Mouse (Mus musculus) MEL (cell line): ENCODE results near the gene Katnb1. TPM values are rescaled to one million over a fixed set of nuclear protein-coding genes. Genes with fewer than 3 reads are reported as not detected.

Experiments
- DNase-seq: peaks from one replicate; pipeline ENCODE4 v3.0.0; 2011; ENCODE audit warnings: low read depth, low spot score
- H3K27ac ChIP-seq: 2 replicates; pipeline ENCODE4 v1.5.1; 2012; ENCODE audit warnings: low read depth, mild to moderate bottlenecking, control low read depth, low read length, moderate library complexity; ENCODE audit not compliant: control insufficient read depth
- H3K27me3 ChIP-seq, 2 experiments: fragments of 150-350 bp in 1 of 2; sonication (generic) in 1 of 2; 2 replicates each; pipeline ENCODE4 v1.6.1; 2012; ENCODE audit warnings: low read length in 2 of 2, mild to moderate bottlenecking in 2 of 2, improper control_type of control experiment in 1 of 2, moderate library complexity in 1 of 2; ENCODE audit not compliant: insufficient read depth in 2 of 2, control insufficient read depth in 1 of 2
- H3K36me3 ChIP-seq, 2 experiments: 2 replicates each; pipeline ENCODE4 v1.6.1; 2012 to 2014; ENCODE audit warnings: low read length in 2 of 2, improper control_type of control experiment in 1 of 2, inconsistent platforms in 1 of 2, mild to moderate bottlenecking in 1 of 2; ENCODE audit not compliant: insufficient read depth in 2 of 2, control insufficient read depth in 1 of 2
- H3K4me1 ChIP-seq, 2 experiments: fragments of 150-350 bp in 1 of 2; sonication (generic) in 1 of 2; 2 replicates each; pipeline ENCODE4 v1.6.1; 2012; ENCODE audit warnings: low read length in 2 of 2, improper control_type of control experiment in 1 of 2, mild to moderate bottlenecking in 1 of 2; ENCODE audit not compliant: insufficient read depth in 2 of 2, control insufficient read depth in 1 of 2
- H3K4me3 ChIP-seq, 2 experiments: fragments of 150-350 bp in 1 of 2; sonication (generic) in 1 of 2; 2 replicates each; pipeline ENCODE4 v1.5.1; 2012; ENCODE audit warnings: low read depth in 2 of 2, low read length in 2 of 2, mild to moderate bottlenecking in 2 of 2, moderate library complexity in 2 of 2, control low read depth in 1 of 2, improper control_type of control experiment in 1 of 2; ENCODE audit not compliant: control insufficient read depth in 1 of 2, insufficient read depth in 1 of 2
- H3K79me2 ChIP-seq: 2 replicates; pipeline ENCODE4 v1.6.1; 2012; ENCODE audit warnings: mild to moderate bottlenecking, low read length, moderate library complexity; ENCODE audit not compliant: control insufficient read depth, poor library complexity, insufficient read depth
- H3K9ac ChIP-seq: 2 replicates; pipeline ENCODE4 v1.6.1; 2012; ENCODE audit warnings: low read depth, mild to moderate bottlenecking, control low read depth, low read length, moderate library complexity; ENCODE audit not compliant: control insufficient read depth, poor library complexity, severe bottlenecking
- H3K9me3 ChIP-seq: fragments of 150-350 bp; sonication (generic); replicated peaks from 2 replicates; pipeline ENCODE4 v1.6.1; 2012; ENCODE audit warnings: mild to moderate bottlenecking, low read length, improper control_type of control experiment, moderate library complexity; ENCODE audit not compliant: insufficient read depth
- BHLHE40 ChIP-seq: IDR thresholded peaks from 2 replicates; pipeline ENCODE4 v1.6.1; 2012; ENCODE audit warnings: low read depth, mild to moderate bottlenecking, inconsistent platforms, low read length, improper control_type of control experiment, borderline replicate concordance
- CHD1 ChIP-seq: IDR thresholded peaks from 2 replicates; pipeline ENCODE4 v1.6.1; 2012; ENCODE audit warnings: low read depth, mild to moderate bottlenecking, inconsistent platforms, low read length, improper control_type of control experiment
- CHD2 ChIP-seq: IDR thresholded peaks from 2 replicates; pipeline ENCODE4 v1.6.1; 2011; ENCODE audit warnings: low read length, improper control_type of control experiment
- CTCF ChIP-seq, 3 experiments: IDR thresholded peaks in 2 of 3; conservative IDR thresholded peaks in 1 of 3; 2 replicates each; pipeline ENCODE4 v1.5.1; 2011 to 2012; ENCODE audit warnings: low read length in 3 of 3, low read depth in 2 of 3, mild to moderate bottlenecking in 2 of 3, improper control_type of control experiment in 1 of 3, inconsistent platforms in 1 of 3, mixed read lengths in 1 of 3, moderate library complexity in 1 of 3; ENCODE audit not compliant: control insufficient read depth in 1 of 3, insufficient read depth in 1 of 3, poor library complexity in 1 of 3, severe bottlenecking in 1 of 3
- ELF1 ChIP-seq: IDR thresholded peaks from 2 replicates; pipeline ENCODE4 v1.6.1; 2014; ENCODE audit warnings: low read depth, mild to moderate bottlenecking, inconsistent platforms, low read length, improper control_type of control experiment, moderate library complexity
- EP300 ChIP-seq, 2 experiments: IDR thresholded peaks; 2 replicates each; pipeline ENCODE4 v1.6.1; 2011; ENCODE audit warnings: improper control_type of control experiment in 2 of 2, low read length in 2 of 2, low read depth in 1 of 2, mild to moderate bottlenecking in 1 of 2
- GABPA ChIP-seq: IDR thresholded peaks from 2 replicates; pipeline ENCODE4 v1.6.1; 2012; ENCODE audit warnings: low read depth, mild to moderate bottlenecking, inconsistent platforms, low read length, improper control_type of control experiment, moderate library complexity
- GATA1 ChIP-seq: IDR thresholded peaks from 2 replicates; pipeline ENCODE4 v1.6.1; 2011; ENCODE audit warnings: low read depth, low read length, improper control_type of control experiment
- HCFC1 ChIP-seq: IDR thresholded peaks from 2 replicates; pipeline ENCODE4 v1.6.1; 2012; ENCODE audit warnings: low read depth, mild to moderate bottlenecking, inconsistent platforms, low read length, improper control_type of control experiment, moderate library complexity
- JUND ChIP-seq: IDR thresholded peaks from 2 replicates; pipeline ENCODE4 v1.6.1; 2011; ENCODE audit warnings: low read depth, mild to moderate bottlenecking, improper control_type of control experiment, low read length
- KAT2A ChIP-seq: conservative IDR thresholded peaks from 2 replicates; pipeline ENCODE4 v1.6.1; 2012; ENCODE audit warnings: low read depth, low read length, improper control_type of control experiment, inconsistent platforms
- MAFK ChIP-seq: IDR thresholded peaks from 2 replicates; pipeline ENCODE4 v1.6.1; 2011; ENCODE audit warnings: low read depth, mild to moderate bottlenecking, low read length, improper control_type of control experiment, borderline replicate concordance
- MAX ChIP-seq: IDR thresholded peaks from 2 replicates; pipeline ENCODE4 v1.6.1; 2011; ENCODE audit warnings: low read length, improper control_type of control experiment
- MEF2A ChIP-seq: IDR thresholded peaks from 2 replicates; pipeline ENCODE4 v1.6.1; 2014; ENCODE audit warnings: low read depth, mild to moderate bottlenecking, inconsistent platforms, low read length, improper control_type of control experiment; ENCODE audit not compliant: poor library complexity, insufficient replicate concordance, severe bottlenecking; ENCODE audit errors: extremely low read depth
- MYB ChIP-seq: IDR thresholded peaks from 2 replicates; pipeline ENCODE4 v1.6.1; 2011; ENCODE audit warnings: mild to moderate bottlenecking, low read depth, low read length, improper control_type of control experiment
- NELFE ChIP-seq: IDR thresholded peaks from 2 replicates; pipeline ENCODE4 v1.6.1; 2011; ENCODE audit warnings: low read depth, low read length, improper control_type of control experiment
- POLR2AphosphoS2 ChIP-seq: IDR thresholded peaks from 2 replicates; pipeline ENCODE4 v1.6.1; 2011; ENCODE audit warnings: low read length, improper control_type of control experiment
- POLR2AphosphoS5 ChIP-seq: IDR thresholded peaks from 2 replicates; pipeline ENCODE4 v1.6.1; 2012; ENCODE audit warnings: low read depth, borderline replicate concordance, mild to moderate bottlenecking, inconsistent platforms, low read length, moderate library complexity, mixed read lengths
- RAD21 ChIP-seq: IDR thresholded peaks from 2 replicates; pipeline ENCODE4 v1.6.1; 2011; ENCODE audit warnings: mild to moderate bottlenecking, low read depth, low read length, improper control_type of control experiment
- RCOR1 ChIP-seq: IDR thresholded peaks from 2 replicates; pipeline ENCODE4 v1.6.1; 2012; ENCODE audit warnings: low read depth, mild to moderate bottlenecking, inconsistent platforms, low read length, improper control_type of control experiment
- SIN3A ChIP-seq: IDR thresholded peaks from 2 replicates; pipeline ENCODE4 v1.6.1; 2012; ENCODE audit warnings: low read length, improper control_type of control experiment, inconsistent platforms
- SMC3 ChIP-seq: IDR thresholded peaks from 2 replicates; pipeline ENCODE4 v1.6.1; 2011; ENCODE audit warnings: low read depth, low read length, improper control_type of control experiment
- TBP ChIP-seq: IDR thresholded peaks from 2 replicates; pipeline ENCODE4 v1.8.0; 2011; ENCODE audit warnings: low read depth, low read length, improper control_type of control experiment
- UBTF ChIP-seq: IDR thresholded peaks from 2 replicates; pipeline ENCODE4 v1.6.1; 2012; ENCODE audit warnings: low read depth, mild to moderate bottlenecking, inconsistent platforms, low read length, improper control_type of control experiment, moderate library complexity, borderline replicate concordance; ENCODE audit not compliant: insufficient read depth
- USF2 ChIP-seq, 2 experiments: IDR thresholded peaks; 2 replicates each; pipeline ENCODE4 v1.6.1; 2011 to 2012; ENCODE audit warnings: improper control_type of control experiment in 2 of 2, low read length in 2 of 2, borderline replicate concordance in 1 of 2, inconsistent platforms in 1 of 2, low read depth in 1 of 2, mild to moderate bottlenecking in 1 of 2; ENCODE audit not compliant: insufficient read depth in 1 of 2
- polyA plus RNA-seq, 2 experiments: library from polyadenylated mRNA; stranded (reverse) in 1 of 2; unstranded in 1 of 2; fragments of >175 nt in 1 of 2; fragments of >200 nt in 1 of 2; gene quantifications; 2 replicates each; pipeline versions ENCODE4 v1.2.1 to v1.2.4; 2012; ENCODE audit warnings: low replicate concordance in 2 of 2, low read depth in 1 of 2; ENCODE audit not compliant: insufficient read length in 2 of 2, insufficient read depth in 1 of 2, missing spikeins in 1 of 2
- total RNA-seq: library from RNA; depleted of rRNA; stranded (reverse); fragments of 300-350 nt; gene quantifications from 2 replicates; pipeline ENCODE4 v1.2.3, GENCODE M21; 2012

Gene Katnb1
- total and polyA plus RNA-seq, 3 experiments: 13.6 to 23.8 TPM; not detected in 1

DNA sequence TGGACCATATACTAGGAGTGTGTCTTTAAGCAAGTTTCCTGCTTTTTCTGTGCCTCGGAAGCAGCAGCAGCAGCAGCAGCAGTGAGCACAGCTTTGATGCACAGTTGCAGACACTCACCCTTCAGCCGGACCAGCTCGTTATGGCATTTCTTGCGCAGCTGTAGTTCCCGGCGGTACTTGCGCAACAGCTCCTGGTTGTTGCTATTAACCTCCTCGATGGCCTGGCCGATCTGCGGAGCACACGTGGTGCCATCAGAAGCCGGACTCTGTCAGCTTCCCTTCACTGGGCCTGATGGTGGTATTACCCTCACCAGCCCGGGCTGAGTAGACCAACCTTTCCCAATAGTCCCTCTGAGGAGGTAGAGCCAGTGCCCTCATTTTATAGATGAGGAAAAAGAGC, 26.3 kb downstream of the Katnb1 start:
- Histone ChIP-seq H3K9ac (no peak overlapping the region), H3K79me2 (no peaks in the 10 kb centered on the region), H3K4me3 (no peak overlapping the region), H3K36me3 (no peaks in the 10 kb centered on the region), H3K27ac (no peak overlapping the region), H3K9me3 (no peaks in the 10 kb centered on the region), H3K27me3 (no peaks in the 10 kb centered on the region), H3K4me1 (no peaks in the 10 kb centered on the region)
- no peak for DNase-seq
- TF ChIP-seq CTCF (IDR thresholded peaks at IDR 0.05 in 2 of 3, conservative IDR thresholded peaks at IDR 0.05 in 1 of 3; ENCODE audit: control insufficient read depth in 1 of 3, insufficient read depth in 1 of 3, low read depth in 2 of 3, low read length in 3 of 3, poor library complexity in 1 of 3, severe bottlenecking in 1 of 3) (no peak), POLR2AphosphoS2 (no peak), NELFE (no peak), EP300 (IDR thresholded peaks at IDR 0.05; ENCODE audit: low read depth in 1 of 2, low read length in 2 of 2) (no peak), JUND (no peak), SIN3A (no peak), KAT2A (no peak), UBTF (no peak), CHD2 (no peak), HCFC1 (no peak), TBP (no peak), ELF1 (no peak), MAX (no peak), GATA1 (no peak), SMC3 (no peak), RAD21 (no peak), POLR2AphosphoS5 (no peak), USF2 (IDR thresholded peaks at IDR 0.05; ENCODE audit: borderline replicate concordance in 1 of 2, insufficient read depth in 1 of 2, low read depth in 1 of 2, low read length in 2 of 2) (no peak), MYB (no peak)

DNA sequence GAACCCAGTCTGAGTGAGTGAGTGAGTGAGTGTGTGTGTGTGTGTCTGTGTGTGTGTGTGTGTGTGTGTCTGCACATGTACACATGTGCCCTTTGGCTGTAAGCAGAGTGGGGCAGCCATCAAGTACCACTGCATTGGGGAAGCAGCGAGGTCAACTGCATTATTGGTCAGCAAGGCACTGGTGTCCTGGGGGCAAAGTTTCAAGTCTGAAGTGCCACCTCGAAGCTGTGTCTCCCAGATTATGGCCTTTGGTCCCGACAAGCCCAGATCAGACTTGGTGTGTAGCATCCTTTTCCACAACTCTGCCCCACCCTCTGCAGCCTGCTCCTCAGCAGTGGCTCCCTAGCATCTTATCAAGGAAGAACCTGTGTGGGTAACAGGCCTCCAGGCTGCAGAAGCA, 31.6 kb downstream of the Katnb1 start:
- H3K27me3 ChIP-seq: no peaks in the 10 kb centered on the region
- H3K9me3 ChIP-seq: no peaks in the 10 kb centered on the region
- H3K27ac ChIP-seq: no peak overlapping the region
- no peak overlapping the region for H3K4me3 ChIP-seq
- no peaks in the 10 kb centered on the region for H3K4me1 ChIP-seq
- no peaks in the 10 kb centered on the region for H3K36me3 ChIP-seq
- H3K79me2 ChIP-seq: no peaks in the 10 kb centered on the region
- TF ChIP-seq CHD1 (no peak), MEF2A (no peak), GABPA (no peak), RCOR1 (no peak), CTCF (IDR thresholded peaks at IDR 0.05 in 2 of 3, conservative IDR thresholded peaks at IDR 0.05 in 1 of 3; ENCODE audit: control insufficient read depth in 1 of 3, insufficient read depth in 1 of 3, low read depth in 2 of 3, low read length in 3 of 3, poor library complexity in 1 of 3, severe bottlenecking in 1 of 3) (no peak), BHLHE40 (no peak), SIN3A (no peak), MAFK (no peak), CHD2 (no peak), POLR2AphosphoS5 (no peak), GATA1 (no peak)
- no peak overlapping the region for H3K9ac ChIP-seq
- no peak for DNase-seq
